Mouse (Mus musculus): Measurements from ENCODE around the gene Donson. TPM values are rescaled to one million over a fixed set of nuclear protein-coding genes. Genes with fewer than 3 reads are reported as not detected.

Gene Donson
- total and polyA plus RNA-seq, 3 experiments = 51.9 to 63.9 (median 62.5) TPM

DNA sequence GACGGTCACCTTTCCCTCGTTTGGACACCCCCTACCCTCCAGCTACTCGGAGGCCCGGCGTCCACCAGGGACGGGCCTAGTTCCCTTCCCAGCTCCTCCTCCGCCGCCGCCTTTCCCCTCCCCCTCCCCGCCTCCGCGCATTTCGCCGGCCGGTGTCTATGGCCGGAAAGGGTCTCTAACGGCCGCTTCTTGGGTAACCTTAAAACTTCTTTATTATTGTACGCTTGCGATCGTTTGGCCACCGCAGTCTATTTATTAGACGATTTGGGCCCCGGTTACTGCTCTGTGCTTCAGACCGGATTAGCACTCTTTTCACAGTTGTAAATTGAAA, 40.4 kb downstream of the Donson start:
- DNase-seq (ENCODE audit: extremely low read depth) = peak; percentile 70
- Histone ChIP-seq H3K9me3 (replicated peaks; ENCODE audit: low read length) (no peaks in the 10 kb centered on the region), H3K36me3 (replicated peaks in 1 of 2; ENCODE audit: control insufficient read depth in 1 of 2, insufficient read depth in 1 of 2, low read length in 1 of 2) (peaks cover 12 to 43% of the 10 kb centered on the region in 2 experiments), H3K4me2 (ENCODE audit: insufficient read depth, low read depth, poor library complexity, severe bottlenecking) (no peak overlapping the region), H3K9ac (ENCODE audit: insufficient read depth, low read depth) (peak overlapping the region; percentile 98), H3K4me1 (ENCODE audit: control insufficient read depth in 1 of 2, insufficient read depth in 2 of 2) (peaks cover 5 to 55% of the 10 kb centered on the region in 2 experiments; a peak in 3 of 4 replicates), H3K79me2 (replicated peaks; ENCODE audit: control insufficient read depth, extremely low read depth, insufficient read depth, poor library complexity, severe bottlenecking) (peaks cover 77% of the 10 kb centered on the region), H3K4me3 (replicated peaks in 1 of 3; ENCODE audit: low read depth in 2 of 3, low read length in 2 of 3, poor library complexity in 1 of 3) (peak overlapping the region; percentile 69 to 89 (median 72)), H3K27ac (ENCODE audit: insufficient read depth, low read depth) (peak overlapping the region; percentile 42), H3K27me3 (replicated peaks) (no peaks in the 10 kb centered on the region)
- in situ Hi-C loops (cut with MboI; ENCODE audit: low pct_ligation_motif_present, low pct_unique_long_range_greater_than_20kb, low sequenced_read_pairs) (no loop called here), dilution Hi-C loops (cut with MboI; ENCODE audit: extremely low pct_ligation_motif_present, extremely low pct_unique_long_range_greater_than_20kb, low sequenced_read_pairs) (no loop called here)
- TF ChIP-seq CHD2 (IDR thresholded peaks at IDR 0.05; ENCODE audit: low read length) (peak; percentile 52; the same call in 1 of the 2 replicates), KAT2A (IDR thresholded peaks at IDR 0.05; ENCODE audit: insufficient replicate concordance, low read length) (no peak), MXI1 (IDR thresholded peaks at IDR 0.05; ENCODE audit: low read depth, low read length) (peak; percentile 43; the same call in 1 of the 2 replicates)

DNA sequence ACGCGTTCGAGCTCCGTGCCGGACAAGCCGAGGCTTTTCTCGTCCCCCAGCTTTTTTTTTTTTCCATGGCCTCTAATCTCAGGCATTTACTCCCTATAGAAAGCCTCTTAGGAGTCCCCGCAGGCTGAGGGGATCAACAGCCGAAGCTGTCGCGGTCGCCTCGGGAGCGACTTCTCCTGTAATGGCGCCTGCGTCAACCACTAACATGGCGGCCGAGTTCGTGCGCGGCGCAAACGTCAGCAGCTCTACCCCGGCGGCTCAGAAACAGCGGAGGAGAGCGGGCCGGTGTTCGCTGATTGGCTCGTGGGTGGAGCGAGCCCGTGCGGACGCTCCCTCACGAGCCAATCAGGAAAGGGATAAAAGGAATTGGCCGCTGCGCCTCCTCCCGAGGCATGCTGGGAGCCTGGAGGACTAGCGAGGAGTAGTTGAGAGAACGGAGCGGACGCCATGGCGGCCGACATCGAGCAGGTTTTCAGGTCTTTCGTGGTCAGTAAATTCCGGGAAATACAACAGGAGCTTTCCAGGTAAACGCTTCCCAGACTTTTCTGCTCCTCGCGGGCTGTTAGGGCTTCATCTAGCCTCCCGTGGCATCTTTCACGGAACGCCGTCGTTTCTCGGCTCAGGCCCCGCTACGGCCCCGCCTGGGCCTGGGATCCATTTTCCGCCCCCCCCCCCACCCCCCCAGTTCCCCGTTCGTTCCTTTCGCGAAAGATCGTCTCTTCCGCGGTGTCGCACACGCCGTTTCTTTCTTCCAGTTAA, 40.9 kb downstream of the Donson start, which contains the start of gene Son:
Son (plus strand) TSS at position 46 of the 759 bp plus-strand sequence.
- H3K4me3 ChIP-seq (replicated peaks in 1 of 3; ENCODE audit: low read depth in 2 of 3, low read length in 2 of 3, poor library complexity in 1 of 3) = peak within 1 kb of the TSS; percentile 69 to 89 (median 74)
- peak within 1 kb of the TSS; percentile 98 for H3K9ac ChIP-seq (ENCODE audit: insufficient read depth, low read depth)
- in situ Hi-C loops (cut with MboI; ENCODE audit: low pct_ligation_motif_present, low pct_unique_long_range_greater_than_20kb, low sequenced_read_pairs) (no loop called here), dilution Hi-C loops (cut with MboI; ENCODE audit: extremely low pct_ligation_motif_present, extremely low pct_unique_long_range_greater_than_20kb, low sequenced_read_pairs) (no loop called here)
- peaks cover 16 to 44% of the 10 kb centered on the region in 2 experiments for H3K36me3 ChIP-seq (replicated peaks in 1 of 2; ENCODE audit: control insufficient read depth in 1 of 2, insufficient read depth in 1 of 2, low read length in 1 of 2)
- peak within 1 kb of the TSS; percentile 84 for H3K4me2 ChIP-seq (ENCODE audit: insufficient read depth, low read depth, poor library complexity, severe bottlenecking)
- peaks cover 5 to 56% of the 10 kb centered on the region in 2 experiments; a peak in 3 of 4 replicates for H3K4me1 ChIP-seq (ENCODE audit: control insufficient read depth in 1 of 2, insufficient read depth in 2 of 2)
- peak; percentile 99 for DNase-seq (ENCODE audit: extremely low read depth)
- no peaks in the 10 kb centered on the region for H3K9me3 ChIP-seq (replicated peaks; ENCODE audit: low read length)
- H3K27me3 ChIP-seq (replicated peaks) = no peaks in the 10 kb centered on the region
- H3K27ac ChIP-seq (ENCODE audit: insufficient read depth, low read depth) = peak within 1 kb of the TSS; percentile 87
- peaks cover 80% of the 10 kb centered on the region for H3K79me2 ChIP-seq (replicated peaks; ENCODE audit: control insufficient read depth, extremely low read depth, insufficient read depth, poor library complexity, severe bottlenecking)
- TF ChIP-seq TCF12 (IDR thresholded peaks at IDR 0.05; ENCODE audit: low read depth, low read length) = peak; percentile 93
- peak; percentile 71 for TF ChIP-seq ELF1 (IDR thresholded peaks at IDR 0.05; ENCODE audit: low read depth, low read length)
- no peak for TF ChIP-seq JUN (IDR thresholded peaks at IDR 0.05; ENCODE audit: insufficient read depth, low read depth, low read length)
- TF ChIP-seq PAX5 (IDR thresholded peaks at IDR 0.05; ENCODE audit: low read length) = no peak
- TF ChIP-seq E2F4 (IDR thresholded peaks at IDR 0.05; ENCODE audit: insufficient replicate concordance, low read depth, low read length) = no peak
- TF ChIP-seq CHD1 (IDR thresholded peaks at IDR 0.05; ENCODE audit: low read depth, low read length) = peak; percentile 73; the same call in 1 of the 2 replicates
- TF ChIP-seq MXI1 (IDR thresholded peaks at IDR 0.05; ENCODE audit: low read depth, low read length) = peak; percentile 11; the same call in 1 of the 2 replicates
- TF ChIP-seq BHLHE40 (IDR thresholded peaks at IDR 0.05; ENCODE audit: low read depth, low read length) = peak; percentile 65; the same call in 1 of the 2 replicates
- no peak for TF ChIP-seq USF2 (conservative IDR thresholded peaks at IDR 0.05; ENCODE audit: low read depth, low read length)
- no peak for TF ChIP-seq JUND (conservative IDR thresholded peaks at IDR 0.05; ENCODE audit: low read depth, low read length)
- TF ChIP-seq NRF1 (IDR thresholded peaks at IDR 0.05; ENCODE audit: low read depth, low read length) = peak; percentile 83
- TF ChIP-seq MEF2A (IDR thresholded peaks at IDR 0.05; ENCODE audit: borderline replicate concordance, low read depth, low read length) = no peak; the same call in none of the 2 replicates
- no peak; the same call in 1 of the 2 replicates for TF ChIP-seq ZKSCAN1 (IDR thresholded peaks at IDR 0.05; ENCODE audit: borderline replicate concordance, low read depth, low read length)
- peak; percentile 80 for TF ChIP-seq HCFC1 (IDR thresholded peaks at IDR 0.05; ENCODE audit: low read depth, low read length)
- no peak for TF ChIP-seq ZNF384 (IDR thresholded peaks at IDR 0.05; ENCODE audit: low read depth, low read length)
- TF ChIP-seq UBTF (IDR thresholded peaks at IDR 0.05; ENCODE audit: low read depth, low read length) = no peak; the same call in none of the 2 replicates
- TF ChIP-seq CHD2 (IDR thresholded peaks at IDR 0.05; ENCODE audit: low read length) = no peak; the same call in 1 of the 2 replicates
- TF ChIP-seq ZC3H11A (IDR thresholded peaks at IDR 0.05; ENCODE audit: low read depth, low read length) = peak; percentile 95
- peak; percentile 11; the same call in 1 of the 2 replicates for TF ChIP-seq MAZ (IDR thresholded peaks at IDR 0.05; ENCODE audit: low read depth, low read length)
- TF ChIP-seq CTCF (conservative IDR thresholded peaks at IDR 0.05 in 1 of 2, IDR thresholded peaks at IDR 0.05 in 1 of 2; ENCODE audit: low read depth in 2 of 2, low read length in 2 of 2) = no peak
- TF ChIP-seq RCOR1 (conservative IDR thresholded peaks at IDR 0.05; ENCODE audit: low read depth, low read length) = peak; percentile 90
- no peak for TF ChIP-seq GABPA (IDR thresholded peaks at IDR 0.05; ENCODE audit: insufficient replicate concordance, low read depth, low read length)
- peak; percentile 74; the same call in 1 of the 2 replicates for TF ChIP-seq KAT2A (IDR thresholded peaks at IDR 0.05; ENCODE audit: insufficient replicate concordance, low read length)
- peak; percentile 98 for TF ChIP-seq ZMIZ1 (IDR thresholded peaks at IDR 0.05; ENCODE audit: low read depth, low read length)
- 0 out of 2 replicates have a peak, but pooled peaks have one; percentile 12 for TF ChIP-seq ETS1 (conservative IDR thresholded peaks at IDR 0.05; ENCODE audit: low read depth, low read length)
- TF ChIP-seq MAFK (IDR thresholded peaks at IDR 0.05; ENCODE audit: insufficient replicate concordance, low read length) = no peak; the same call in 1 of the 2 replicates
- peak; percentile 93 for TF ChIP-seq POLR2AphosphoS2 (IDR thresholded peaks at IDR 0.05; ENCODE audit: low read depth, low read length)
- peak; percentile 92 for TF ChIP-seq TBP (conservative IDR thresholded peaks at IDR 0.05; ENCODE audit: low read depth, low read length)
- TF ChIP-seq POLR2A (IDR thresholded peaks at IDR 0.05; ENCODE audit: low read depth, low read length) = peak; percentile 99

All from CH12.LX (cell line).